14 mouse cellular contexts compared by ENCODE assay signal in genomic region chr19:37026408-37026807, GRCm38 (mm10).
DNase-seq lines count a peak whose midpoint lies in the region; ATAC-seq and TF ChIP-seq lines count a peak whose summit lies in the region.
"Had no signal": no experiment of that assay in that cellular context is flagged by ENCODE, and none has a peak within 500 bp of the region (broad histone marks: within the 10 kb centered on the region; RNA-seq: fewer than 3 reads in every experiment).

No protein-coding gene starts in this region.

- no peak for ATAC-seq in heart, embryonic 11.5 days (replicated peaks; ENCODE audit: insufficient number of reproducible peaks, low FRiP score, low TSS enrichment)
- ATAC-seq in lung, embryonic 14.5 days (ENCODE audit: insufficient read depth) = no peak
- ATAC-seq in forebrain, embryonic 13.5 days = no peak
- ATAC-seq: lung, postnatal 0 days had no signal

- no peaks in the 10 kb centered on the region for H3K27me3 ChIP-seq in heart, embryonic 11.5 days (ENCODE audit: control insufficient read depth, insufficient read depth, low read length)
- H3K27me3 ChIP-seq in lung, embryonic 14.5 days (ENCODE audit: insufficient read depth, low read length) = no peaks in the 10 kb centered on the region
- H3K27me3 ChIP-seq in forebrain, embryonic 13.5 days = no peaks in the 10 kb centered on the region
- H3K27me3 ChIP-seq: embryonic facial prominence, embryonic 12.5 days; limb, embryonic 15.5 days; midbrain, embryonic 12.5 days had no signal

- no peaks in the 10 kb centered on the region for H3K9me3 ChIP-seq in heart, embryonic 11.5 days (replicated peaks; ENCODE audit: control insufficient read depth, low read length)
- no peaks in the 10 kb centered on the region for H3K9me3 ChIP-seq in lung, embryonic 14.5 days (ENCODE audit: low read depth, low read length)
- H3K9me3 ChIP-seq in forebrain, embryonic 13.5 days (replicated peaks) = no peaks in the 10 kb centered on the region
- H3K9me3 ChIP-seq: embryonic facial prominence, embryonic 12.5 days; limb, embryonic 15.5 days; midbrain, embryonic 12.5 days had no signal

- no peak for DNase-seq in heart, adult 8-10 months (ENCODE audit: low spot score)
- peak; percentile 30 for DNase-seq in lung, embryonic 14.5 days
- DNase-seq in lung, adult 18-20 months = no peak
- DNase-seq in adrenal gland, postnatal 25 days = peak; percentile 24
- peak; percentile 43 for DNase-seq in heart, postnatal 4 days
- no peak for DNase-seq in cerebellum, adult 9-11 months
- DNase-seq: right cerebral cortex, postnatal 4 days had no signal

- H3K4me2 ChIP-seq in heart, embryonic 11.5 days = no peak overlapping the region
- H3K4me2 ChIP-seq in lung, embryonic 14.5 days = no peak overlapping the region
- H3K4me2 ChIP-seq in forebrain, embryonic 13.5 days = no peak overlapping the region
- H3K4me2 ChIP-seq: embryonic facial prominence, embryonic 12.5 days; limb, embryonic 15.5 days; midbrain, embryonic 12.5 days had no signal

- WGBS in heart, embryonic 11.5 days (ENCODE audit: insufficient replicate concordance) = 59% methylated on average over 11 of the region's 11 CpGs
- WGBS in lung, embryonic 14.5 days = 55% methylated on average over 11 of the region's 11 CpGs
- 86% methylated on average over 11 of the region's 11 CpGs for WGBS in forebrain, embryonic 13.5 days

- no peak for TF ChIP-seq CTCF in lung, embryonic 14.5 days (IDR thresholded peaks at IDR 0.05; ENCODE audit: low read depth)

- no peaks in the 10 kb centered on the region for H3K36me3 ChIP-seq in heart, embryonic 11.5 days (ENCODE audit: control insufficient read depth, insufficient read depth, low read length)
- H3K36me3 ChIP-seq in lung, embryonic 14.5 days (ENCODE audit: insufficient read depth) = no peaks in the 10 kb centered on the region
- H3K36me3 ChIP-seq in forebrain, embryonic 13.5 days (ENCODE audit: poor library complexity, severe bottlenecking) = no peaks in the 10 kb centered on the region
- H3K36me3 ChIP-seq: embryonic facial prominence, embryonic 12.5 days; limb, embryonic 15.5 days; midbrain, embryonic 12.5 days had no signal

- H3K4me1 ChIP-seq in heart, embryonic 11.5 days (ENCODE audit: control insufficient read depth, insufficient read depth, low read length) = 0 out of 2 replicates have a peak, but pooled peaks cover 3% of the 10 kb centered on the region
- peaks cover 8% of the 10 kb centered on the region; the same call in 1 of the 2 replicates for H3K4me1 ChIP-seq in lung, embryonic 14.5 days (ENCODE audit: insufficient read depth)
- H3K4me1 ChIP-seq in forebrain, embryonic 13.5 days = 0 out of 2 replicates have a peak, but pooled peaks cover 4% of the 10 kb centered on the region
- H3K4me1 ChIP-seq: embryonic facial prominence, embryonic 12.5 days had no signal

- H3K27ac ChIP-seq in heart, embryonic 11.5 days (ENCODE audit: low read depth, low read length) = peak overlapping the region; percentile 35; the same call in 1 of the 2 replicates
- no peak overlapping the region for H3K27ac ChIP-seq in lung, embryonic 14.5 days (ENCODE audit: low read depth)
- no peak overlapping the region for H3K27ac ChIP-seq in forebrain, embryonic 13.5 days
- H3K27ac ChIP-seq: embryonic facial prominence, embryonic 12.5 days; layer of hippocampus, adult 2 months; limb, embryonic 15.5 days; midbrain, embryonic 12.5 days had no signal

- no peak overlapping the region for H3K4me3 ChIP-seq in heart, embryonic 11.5 days (ENCODE audit: low read depth, low read length)
- H3K4me3 ChIP-seq in lung, embryonic 14.5 days (ENCODE audit: low read depth, low read length) = no peak overlapping the region
- no peak overlapping the region for H3K4me3 ChIP-seq in forebrain, embryonic 13.5 days
- H3K4me3 ChIP-seq: embryonic facial prominence, embryonic 12.5 days; layer of hippocampus, adult 2 months; limb, embryonic 15.5 days; midbrain, embryonic 12.5 days had no signal

- H3K9ac ChIP-seq in heart, embryonic 11.5 days (ENCODE audit: low read depth, low read length) = no peak overlapping the region
- H3K9ac ChIP-seq in lung, embryonic 14.5 days = no peak overlapping the region
- H3K9ac ChIP-seq in forebrain, embryonic 13.5 days = no peak overlapping the region
- H3K9ac ChIP-seq: embryonic facial prominence, embryonic 12.5 days; limb, embryonic 15.5 days; midbrain, embryonic 12.5 days had no signal

Comparison
In these comparisons a context has a peak if more than half of its experiments do, and no peak if none do; other contexts are left out.
1. DNase-seq: peak in lung, embryonic 14.5 days (single experiment), adrenal gland, postnatal 25 days (single experiment) and heart, postnatal 4 days (single experiment); none in heart, adult 8-10 months (single experiment), lung, adult 18-20 months (0 of 2) and cerebellum, adult 9-11 months (single experiment).